Mouse (Mus musculus) regulatory T cell (primary cell): Measurements from ENCODE around the gene Kdm5d.

ENCODE experiments used
- in situ Hi-C: fragments of 300-600 bp; cut with MboI, MseI; formaldehyde crosslinking; loops from one replicate; pipeline ENCODE4 v1.15.1; 2025; ENCODE audit warnings: high pct_unique_total_duplicates

Kdm5d gene

DNA sequence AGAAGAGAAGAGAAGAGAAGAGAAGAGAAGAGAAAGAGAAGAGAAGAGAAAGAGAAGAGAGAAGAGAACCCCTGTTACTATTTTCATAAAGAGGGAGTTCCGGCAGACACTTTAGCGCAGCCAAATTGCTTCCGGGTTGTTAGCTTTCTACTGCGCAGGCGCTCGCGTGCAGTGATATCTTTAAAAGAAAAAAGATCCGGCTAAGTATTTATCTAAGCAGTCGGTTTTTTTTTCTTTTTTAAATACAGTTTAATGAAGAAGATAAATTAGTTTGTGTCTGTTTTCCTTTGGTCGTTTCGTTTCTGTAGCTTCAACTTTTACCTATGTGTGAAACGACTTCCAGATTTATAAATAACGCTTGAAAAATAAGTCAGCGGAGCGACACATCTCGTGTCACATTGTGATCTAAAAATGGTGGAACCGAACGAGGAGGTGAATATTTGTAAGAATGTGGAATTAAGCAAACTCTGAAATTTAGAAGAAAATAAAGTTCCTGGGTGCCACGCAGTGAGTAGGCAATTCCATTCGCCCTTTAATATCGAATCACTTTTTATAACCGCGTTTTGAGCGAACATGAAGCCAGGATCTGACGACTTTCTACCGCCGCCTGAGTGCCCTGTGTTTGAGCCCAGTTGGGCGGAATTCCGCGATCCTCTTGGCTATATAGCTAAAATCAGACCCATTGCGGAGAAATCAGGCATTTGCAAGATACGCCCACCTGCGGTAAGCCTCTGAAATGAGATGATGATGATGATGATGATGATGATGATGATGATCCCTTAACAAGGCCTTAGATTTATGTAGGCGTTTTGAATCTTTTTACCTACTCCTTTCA lies at the start of gene Kdm5d:
Gene Kdm5d, plus strand, starts transcription at position 396 of the 835 bp plus-strand sequence.
- in situ Hi-C loops, result no loop called here

DNA sequence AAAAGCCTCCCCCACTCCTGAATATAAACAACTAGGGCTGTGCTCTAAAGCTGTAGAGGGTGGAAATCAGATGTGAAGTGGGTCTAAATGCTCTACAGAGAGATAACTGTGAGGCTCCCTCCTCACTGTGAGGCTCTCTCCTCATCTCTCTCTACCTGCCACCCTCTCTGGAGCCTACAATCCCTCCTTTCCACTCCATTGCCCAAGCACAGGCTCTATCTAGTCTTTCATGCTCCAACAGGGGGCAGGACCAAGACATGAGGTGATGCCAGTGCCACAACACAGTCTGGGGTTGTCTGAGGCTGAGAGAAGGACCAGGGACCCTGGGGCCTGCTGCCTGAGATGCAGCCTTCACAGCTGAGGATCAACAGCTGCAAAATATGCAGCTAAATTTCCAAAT lies 25.2 kb upstream of the Kdm5d start:
- in situ Hi-C loops, result no loop called here

DNA sequence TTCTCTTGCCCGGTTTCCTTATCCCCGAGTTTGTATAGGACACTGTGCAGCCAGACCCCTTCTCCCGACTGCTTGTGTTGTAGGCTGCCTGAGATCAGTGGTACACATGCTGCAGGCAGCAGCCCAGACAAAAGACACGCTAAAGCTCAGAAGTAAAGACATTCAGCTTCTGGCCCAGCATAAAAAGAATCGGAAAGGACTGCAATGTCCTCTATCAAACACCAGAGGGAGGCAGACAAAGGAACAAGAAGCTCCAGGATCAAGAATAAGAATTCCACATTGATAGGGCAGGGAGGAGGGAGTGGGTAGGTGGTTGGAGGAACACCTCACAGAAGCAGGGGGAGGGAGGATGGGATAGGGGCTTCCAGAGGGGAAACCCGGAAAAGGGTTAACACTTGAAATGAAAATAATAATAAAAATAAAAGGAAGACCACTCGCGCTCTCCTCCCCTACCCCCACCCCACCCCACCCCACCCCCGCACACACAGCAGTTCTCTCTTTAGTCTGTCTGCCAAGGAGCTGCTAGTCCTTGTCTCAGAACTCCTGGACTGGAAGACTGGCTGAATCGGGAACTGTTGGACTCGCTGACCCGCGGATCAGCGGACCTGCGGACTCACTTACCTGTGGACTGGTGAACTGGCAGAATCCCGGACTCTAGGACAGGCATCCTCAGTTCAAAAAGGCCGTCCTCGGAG lies 24.6 kb upstream of the Kdm5d start:
- in situ Hi-C loops, result no loop called here
